Mouse (Mus musculus) right cerebral cortex, adult 18-20 months (tissue): ENCODE measurements around the gene Slc16a9.
"Not testable (repeated sequence)": the region's sequence is repeated elsewhere in the genome, so short reads cannot be mapped to it uniquely, and the experiment has no call there.

Experiments
- DNase-seq: peaks from one replicate; pipeline ENCODE4 v3.0.0; 2022; ENCODE audit warnings: mixed read lengths

Slc16a9 gene

GRCm38 (mm10) chr10:70244921-70245558, at the start of gene Slc16a9:
Slc16a9 (plus strand) TSS chr10:70245100.
- DNase-seq, result peak; percentile 8

DNA sequence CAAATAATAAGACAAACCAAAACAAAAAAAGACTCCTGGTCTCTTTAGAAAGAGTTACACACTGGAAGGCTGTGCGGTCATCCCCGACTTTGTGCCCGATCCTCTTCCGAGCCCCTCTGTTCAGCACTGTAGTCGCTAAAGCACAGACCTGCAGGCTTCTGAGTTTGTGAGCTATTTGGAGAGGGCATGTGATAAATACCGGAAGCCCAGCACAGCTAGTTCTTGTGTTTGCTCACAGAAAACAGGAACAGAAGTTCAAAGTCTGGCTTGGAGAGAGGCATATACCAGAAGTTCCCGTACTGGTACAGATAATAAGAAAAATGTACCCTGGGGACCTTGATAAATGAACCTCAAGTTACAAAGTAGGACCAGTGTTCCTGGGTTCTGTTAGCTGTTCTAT, 49.6 kb upstream of the Slc16a9 start:
- DNase-seq, result no peak

GRCm38 (mm10) chr10:70195786-70196185, 49.1 kb upstream of the Slc16a9 start:
- DNase-seq, result no peak

DNA sequence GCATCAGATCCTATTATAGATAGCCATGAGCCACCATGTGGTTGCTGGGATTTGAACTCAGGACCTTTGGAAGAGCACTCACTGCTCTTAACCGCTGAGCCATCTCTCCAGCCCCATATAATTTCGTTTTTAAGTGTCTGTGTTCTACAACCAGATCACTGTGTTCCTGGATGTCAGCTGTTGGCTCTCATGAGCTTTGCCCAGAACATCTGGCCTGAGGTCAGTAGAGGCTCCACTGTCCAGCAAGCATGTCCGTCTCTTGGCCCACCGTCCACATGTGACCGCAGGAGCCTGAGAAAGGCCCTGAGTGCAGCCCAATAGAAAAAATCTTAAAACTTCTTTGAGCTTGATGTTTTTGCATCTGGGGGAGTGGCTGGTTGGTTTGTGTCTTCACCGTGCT, 48.2 kb upstream of the Slc16a9 start:
- DNase-seq, result no peak

DNA sequence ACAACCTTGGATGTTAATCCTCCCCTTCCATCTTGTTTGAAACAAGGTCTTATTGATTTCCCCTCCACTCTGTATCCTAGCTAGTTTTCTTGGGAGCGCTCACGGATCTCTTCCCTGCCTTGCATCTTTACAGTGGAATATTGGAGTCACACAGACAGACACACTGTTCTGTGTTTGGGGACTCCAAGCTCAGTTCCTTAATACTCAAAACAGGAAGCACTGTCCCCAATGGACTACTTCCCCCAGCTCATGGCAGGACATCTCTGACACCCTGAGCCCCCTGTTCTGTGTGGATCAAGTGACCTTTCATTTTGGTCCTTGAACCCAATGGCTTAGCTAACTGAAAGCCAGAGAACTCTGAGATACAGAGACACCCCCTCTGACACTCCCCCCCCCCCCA, 47.3 kb upstream of the Slc16a9 start:
- no peak for DNase-seq

DNA sequence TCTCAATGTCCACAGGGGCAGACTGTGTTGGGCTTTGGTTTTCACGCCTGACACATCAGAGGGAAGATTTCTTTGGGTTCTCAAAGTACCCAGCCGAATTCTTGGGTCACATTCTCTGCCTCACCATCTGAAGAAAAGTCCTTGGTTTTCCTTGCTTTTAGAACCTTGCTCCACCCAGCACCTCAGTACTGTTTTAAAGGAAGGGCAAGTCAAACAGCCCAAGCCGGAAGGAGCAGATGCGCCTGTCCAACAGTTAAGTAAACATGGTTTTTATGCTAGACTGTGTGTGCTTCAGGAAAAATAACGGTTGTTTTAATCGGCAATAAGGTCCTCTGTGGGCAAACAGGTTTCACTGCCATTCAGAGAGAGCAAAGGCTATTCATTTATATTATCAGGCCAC, 46.9 kb upstream of the Slc16a9 start:
- DNase-seq, result no peak

DNA sequence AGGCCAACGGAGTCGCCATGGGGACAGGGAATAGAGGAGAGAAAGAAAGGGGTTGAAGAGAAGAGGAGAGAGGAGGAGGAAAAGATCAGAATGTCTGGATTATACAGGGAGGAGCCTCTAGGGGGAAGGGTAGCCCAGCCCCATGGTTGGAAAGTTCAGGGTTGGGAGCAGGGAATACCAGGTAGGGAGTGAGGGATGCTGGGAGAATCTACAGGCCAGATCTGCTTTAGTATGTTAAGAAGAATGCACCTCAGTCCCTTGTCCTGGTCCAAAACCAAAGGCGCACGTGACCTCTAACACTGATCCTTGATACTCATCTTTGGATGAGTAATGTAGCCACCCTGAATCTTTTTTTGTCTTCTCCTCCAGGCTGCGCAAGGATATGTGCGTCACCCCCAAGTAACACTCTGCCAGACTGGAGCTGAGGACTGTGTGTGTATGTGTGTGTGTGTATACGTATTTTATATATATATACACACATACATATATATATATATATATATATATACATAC, 45.9 kb upstream of the Slc16a9 start:
- no peak for DNase-seq

DNA sequence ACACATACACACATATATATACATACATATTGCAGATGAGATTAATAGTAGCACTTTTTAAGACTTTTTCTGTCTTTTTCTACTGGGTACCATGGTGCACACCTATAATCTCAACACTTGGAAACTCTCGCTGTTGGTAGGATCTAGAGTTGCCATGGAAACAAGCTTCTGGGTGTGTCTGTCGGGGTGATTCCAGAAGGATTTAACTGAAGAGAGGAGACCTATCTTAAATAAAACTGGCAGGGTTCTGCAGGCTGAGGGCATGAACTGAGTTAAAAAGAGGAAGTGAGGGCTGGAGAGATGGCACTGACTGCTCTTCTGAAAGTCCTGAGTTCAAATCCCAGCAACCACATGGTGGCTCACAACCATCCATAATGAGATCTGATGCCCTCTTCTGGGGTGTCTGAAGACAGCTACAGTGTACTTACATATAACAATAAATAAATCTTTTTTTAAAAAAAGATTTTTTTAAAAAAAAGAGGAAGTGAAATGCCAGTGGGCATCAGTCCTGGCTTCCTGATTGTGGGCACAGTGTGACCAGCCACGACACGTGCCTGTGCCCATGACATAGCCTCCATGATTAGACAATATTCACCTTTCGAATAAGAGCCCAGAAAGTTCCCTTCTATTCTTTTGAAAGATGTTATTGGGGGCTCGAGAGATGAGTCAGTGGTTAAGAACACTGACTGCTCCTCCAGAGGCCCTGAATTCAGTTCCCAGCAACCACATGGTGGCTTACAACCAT, 45.3 kb upstream of the Slc16a9 start:
- no peak for DNase-seq

GRCm38 (mm10) chr10:70200889-70201500, 43.9 kb upstream of the Slc16a9 start:
- no peak for DNase-seq

- DNase-seq, result no peak
These were observed 40.1 kb upstream of the Slc16a9 start, which contains the start of gene Mrln for GRCm38 (mm10) chr10:70204505-70205399. Mrln (plus strand) TSS chr10:70204664.

- DNase-seq, result no peak
These were observed 33.6 kb upstream of the Slc16a9 start for GRCm38 (mm10) chr10:70211281-70211680.

GRCm38 (mm10) chr10:70220971-70221370, 23.9 kb upstream of the Slc16a9 start:
- DNase-seq, result no peak

- not testable (repeated sequence) for DNase-seq
These were observed 22.7 kb upstream of the Slc16a9 start for GRCm38 (mm10) chr10:70222231-70222630.

DNA sequence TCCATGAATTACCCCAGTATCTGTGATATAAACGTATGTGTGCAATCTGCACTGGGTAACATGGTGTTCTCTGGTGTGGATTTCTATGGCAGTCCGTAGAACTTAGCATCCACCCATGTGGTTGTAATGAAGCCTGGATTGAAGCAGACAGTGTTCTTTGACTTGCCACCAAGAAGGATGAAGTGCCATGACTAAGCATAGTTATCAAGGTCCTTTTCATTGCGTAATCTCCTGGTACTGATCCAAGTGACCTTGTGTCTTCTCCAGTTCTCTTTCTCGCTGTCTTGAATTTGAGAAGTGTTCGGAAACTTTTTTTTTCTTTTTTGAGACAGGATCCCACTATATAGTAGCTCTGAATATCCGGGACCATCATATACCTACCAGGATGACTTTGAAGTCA, 20.3 kb upstream of the Slc16a9 start:
- no peak for DNase-seq

GRCm38 (mm10) chr10:70225760-70226159, 19.1 kb upstream of the Slc16a9 start:
- DNase-seq, result no peak

DNA sequence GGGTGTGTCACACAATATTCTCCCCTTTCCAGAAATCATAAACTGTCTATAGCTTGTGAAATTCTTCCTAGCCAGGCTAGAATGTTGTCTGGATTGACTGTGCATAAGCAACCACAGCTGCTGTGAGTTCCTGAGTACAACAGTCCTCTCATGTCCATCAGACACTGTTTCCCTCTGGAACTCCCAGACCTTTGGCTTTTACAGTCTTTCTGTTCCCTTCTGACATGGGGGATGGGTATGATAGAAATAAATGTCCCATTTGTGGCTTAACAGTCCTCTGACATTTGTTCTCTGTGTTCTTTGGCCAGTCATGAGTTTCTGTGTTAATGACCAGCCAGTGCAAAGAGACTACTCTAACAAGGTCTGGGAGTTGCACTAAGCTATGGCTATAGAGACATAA, 18.3 kb upstream of the Slc16a9 start:
- DNase-seq, result no peak

DNA sequence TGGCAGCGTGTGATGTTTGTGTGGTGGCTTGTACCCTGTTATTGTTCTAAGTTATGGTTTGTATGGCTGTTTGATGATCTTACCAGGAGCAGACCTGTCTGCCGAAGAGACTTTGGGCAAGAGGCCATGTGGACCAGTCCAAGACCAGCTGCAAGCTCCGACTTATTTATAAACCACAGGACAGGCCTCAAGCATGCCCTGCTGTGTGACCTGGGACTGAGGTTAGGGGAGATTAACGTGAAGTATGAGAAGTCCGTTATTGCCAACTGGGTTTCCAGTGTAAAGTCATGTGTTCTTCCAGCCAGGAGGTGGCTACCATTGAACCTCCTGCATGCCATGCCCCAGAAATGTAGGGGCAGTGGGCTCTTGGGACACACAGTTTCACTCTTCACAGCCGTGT, 14.5 kb upstream of the Slc16a9 start:
- DNase-seq, result no peak

- no peak for DNase-seq
These were observed 7.0 kb upstream of the Slc16a9 start for GRCm38 (mm10) chr10:70237936-70238335.

- DNase-seq, result no peak
These were observed 2.0 kb upstream of the Slc16a9 start for GRCm38 (mm10) chr10:70242751-70243444.

DNA sequence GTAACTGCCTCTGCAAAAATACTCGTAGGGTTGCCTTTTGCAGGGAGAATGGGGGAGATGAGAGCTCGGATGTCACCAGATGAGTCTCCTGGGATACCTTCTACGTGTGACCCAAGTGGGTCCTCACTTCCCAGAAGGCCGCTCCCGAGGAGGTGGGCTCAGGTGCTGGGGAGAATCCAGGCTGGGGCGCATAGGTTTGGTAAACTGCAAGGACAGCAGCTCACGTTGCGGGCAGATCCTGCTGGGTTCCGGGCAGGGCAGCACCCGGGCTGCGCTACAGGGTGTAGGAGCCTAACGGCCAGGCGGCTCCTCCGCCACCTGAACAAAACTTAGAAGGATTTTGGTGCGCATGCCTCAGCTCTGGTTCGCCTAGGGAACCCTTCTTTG, 652 bp downstream of the Slc16a9 start:
- no peak for DNase-seq

DNA sequence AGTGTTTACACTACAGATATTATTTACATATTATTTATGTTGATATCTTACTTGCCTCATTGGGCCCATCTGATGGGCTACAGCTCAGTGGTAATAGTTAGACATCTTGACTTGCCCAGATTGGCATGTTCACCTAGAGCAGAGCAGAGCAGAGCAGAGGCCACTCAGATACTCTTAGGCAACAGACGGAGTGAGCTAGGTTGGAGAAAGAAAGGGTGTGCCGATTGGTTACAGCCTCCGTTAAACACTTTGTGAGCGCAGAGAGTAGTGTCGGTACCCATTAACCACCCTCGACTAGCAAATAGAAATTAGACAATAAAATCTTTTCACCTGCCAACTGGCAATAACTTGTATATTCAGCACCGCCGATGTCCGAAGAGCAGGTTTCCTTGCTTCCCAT, 1.2 kb downstream of the Slc16a9 start:
- DNase-seq, result no peak

DNA sequence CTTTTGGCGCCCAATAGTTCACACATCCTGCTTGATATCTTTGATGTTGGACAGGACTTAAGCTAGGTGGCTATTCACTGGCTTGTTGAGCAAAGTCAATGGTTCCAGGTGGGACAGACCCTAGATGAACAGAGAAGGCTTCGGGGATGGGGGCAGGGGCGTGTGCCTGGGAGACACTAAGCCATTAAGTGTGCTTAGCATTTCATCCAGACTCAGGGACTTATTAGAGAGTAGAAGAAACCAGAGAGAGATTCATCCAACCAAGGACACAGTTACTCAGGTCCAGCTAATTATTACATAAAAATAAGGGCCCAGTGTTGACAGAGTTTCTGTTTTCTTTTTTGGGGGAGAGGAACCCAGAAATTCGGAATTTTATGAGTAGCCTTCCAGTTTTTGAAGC, 5.5 kb downstream of the Slc16a9 start:
- DNase-seq, result no peak
